Mouse (Mus musculus): ENCODE data around the gene Arpc5.
"Not testable (repeated sequence)": the region's sequence is repeated elsewhere in the genome, so short reads cannot be mapped to it uniquely, and the experiment has no call there.

Gene Arpc5

GRCm38 (mm10) chr1:152766032-152766772 is at the start of gene Arpc5, which contains the start of gene Rgl1:
TSS of gene Arpc5 (plus strand) at chr1:152766542.
TSS of gene Rgl1 (minus strand) at chr1:152766351.
- DNase-seq (ENCODE audit: low read depth) = peak; percentile 84

- no peak for DNase-seq (ENCODE audit: low read depth)
Observed at GRCm38 (mm10) chr1:152717329-152717728, 49.0 kb upstream of the Arpc5 start.

- no peak for DNase-seq (ENCODE audit: low read depth)
Observed at GRCm38 (mm10) chr1:152718200-152718599, 48.1 kb upstream of the Arpc5 start.

GRCm38 (mm10) chr1:152720969-152721368 is 45.4 kb upstream of the Arpc5 start:
- no peak for DNase-seq (ENCODE audit: low read depth)

GRCm38 (mm10) chr1:152721535-152722198 is 44.7 kb upstream of the Arpc5 start:
- DNase-seq (ENCODE audit: low read depth) = no peak

GRCm38 (mm10) chr1:152724286-152724685 is 42.1 kb upstream of the Arpc5 start:
- DNase-seq (ENCODE audit: low read depth) = peak; percentile 38

GRCm38 (mm10) chr1:152726095-152726494 is 40.2 kb upstream of the Arpc5 start:
- DNase-seq (ENCODE audit: low read depth) = no peak

GRCm38 (mm10) chr1:152727604-152728236 is 38.6 kb upstream of the Arpc5 start:
- no peak for DNase-seq (ENCODE audit: low read depth)

GRCm38 (mm10) chr1:152738793-152739192 is 27.5 kb upstream of the Arpc5 start:
- DNase-seq (ENCODE audit: low read depth) = no peak

- no peak for DNase-seq (ENCODE audit: low read depth)
Observed at GRCm38 (mm10) chr1:152739374-152739773, 27.0 kb upstream of the Arpc5 start.

GRCm38 (mm10) chr1:152743095-152743826 is 23.1 kb upstream of the Arpc5 start:
- no peak for DNase-seq (ENCODE audit: low read depth)

- DNase-seq (ENCODE audit: low read depth) = peak; percentile 40
Observed at GRCm38 (mm10) chr1:152746426-152746825, 19.9 kb upstream of the Arpc5 start.

- no peak for DNase-seq (ENCODE audit: low read depth)
Observed at GRCm38 (mm10) chr1:152749276-152749675, 17.1 kb upstream of the Arpc5 start.

- DNase-seq (ENCODE audit: low read depth) = no peak
Observed at GRCm38 (mm10) chr1:152750312-152750965, 15.9 kb upstream of the Arpc5 start, which contains the start of gene Apobec4. TSS of gene Apobec4 (plus strand) at chr1:152750551.

- no peak for DNase-seq (ENCODE audit: low read depth)
Observed at GRCm38 (mm10) chr1:152761791-152762190, 4.6 kb upstream of the Arpc5 start.

GRCm38 (mm10) chr1:152766804-152767748 is 734 bp downstream of the Arpc5 start:
- no peak for DNase-seq (ENCODE audit: low read depth)

GRCm38 (mm10) chr1:152767749-152768488 is 1.6 kb downstream of the Arpc5 start:
- peak; percentile 91 for DNase-seq (ENCODE audit: low read depth)

- no peak for DNase-seq (ENCODE audit: low read depth)
Observed at GRCm38 (mm10) chr1:152771016-152771415, 4.7 kb downstream of the Arpc5 start.

GRCm38 (mm10) chr1:152774601-152775000 is 8.3 kb downstream of the Arpc5 start:
- DNase-seq (ENCODE audit: low read depth) = not testable (repeated sequence)
